Mouse (Mus musculus) Patski (cell line): Measurements from ENCODE around the gene Bpnt1. TPM values are rescaled to one million over a fixed set of nuclear protein-coding genes. Genes with fewer than 3 reads are reported as not detected.
A peak's percentile ranks its signal among the peaks of the same experiment; 100 is the strongest.

Experiments
- ATAC-seq: fragments of 100-300 bp; one replicate; pipeline ENCODE4 v1.8.0; 2021
- CTCF ChIA-PET: fragments of 350-600 bp; sonication (Branson Sonifier 250); formaldehyde crosslinking; loops from one replicate; lab custom pipeline; 2022; ENCODE audit warnings: inconsistent platforms; lab: Charles Lee
- POLR2A ChIA-PET: fragments of 350-600 bp; sonication (Branson Sonifier 250); formaldehyde crosslinking; loops from one replicate; lab custom pipeline; 2022; ENCODE audit warnings: antibody characterized with exemption, inconsistent platforms; lab: Charles Lee
- DNase-seq: peaks from one replicate; pipeline ENCODE4 v3.0.0-alpha.2; 2011; ENCODE audit warnings: low read depth, low spot score
- H3K27me3 ChIP-seq: fragments of 371-371 bp; one replicate; pipeline ENCODE4 v1.5.1; 2021
- CTCF ChIP-seq: fragments of 100-300 bp; IDR thresholded peaks from one replicate; pipeline ENCODE4 v1.5.1; 2021
- in situ Hi-C: fragments of 300-500 bp; cut with MboI; formaldehyde crosslinking; loops from 3 replicates; pipeline ENCODE4 v1.11.1; 2018; ENCODE audit warnings: low pct_unique_long_range_greater_than_20kb, mixed read lengths
- polyA plus RNA-seq: library from polyadenylated mRNA; unstranded; gene quantifications from one replicate; pipeline ENCODE4 v1.2.3, GENCODE M21; 2021

The Bpnt1 gene
- polyA plus RNA-seq, 1 experiment from 2014 or later = 72.8 TPM

GRCm38 (mm10) chr1:185367383-185367782 lies 35.4 kb downstream of the Bpnt1 start:
- DNase-seq = no peak
- no peak for ATAC-seq
- no peaks in the 10 kb centered on the region for H3K27me3 ChIP-seq
- ChIA-PET CTCF (interaction anchor here (1.1 to 2.4 kb wide), 2 partner anchors 11 to 37 kb away, joined by 3 to 6 read pairs; no protein-coding TSS in a partner anchor), POLR2A (interaction anchor here (1.1 kb wide), 1 partner anchor 34 kb away, joined by 3 read pairs; no protein-coding TSS in a partner anchor)
- in situ Hi-C loops = no loop called here
- TF ChIP-seq CTCF = no peak

GRCm38 (mm10) chr1:185369979-185370378 lies 38.0 kb downstream of the Bpnt1 start:
- no peak for ATAC-seq
- in situ Hi-C loops = no loop called here
- no peak for DNase-seq
- POLR2A ChIA-PET = no interaction called here
- no peak for TF ChIP-seq CTCF
- CTCF ChIA-PET = interaction anchor here (0.5 to 1.9 kb wide), 4 partner anchors 12 to 1423 kb away, joined by 3 to 5 read pairs (median 4); no protein-coding TSS in a partner anchor
- no peaks in the 10 kb centered on the region for H3K27me3 ChIP-seq

DNA sequence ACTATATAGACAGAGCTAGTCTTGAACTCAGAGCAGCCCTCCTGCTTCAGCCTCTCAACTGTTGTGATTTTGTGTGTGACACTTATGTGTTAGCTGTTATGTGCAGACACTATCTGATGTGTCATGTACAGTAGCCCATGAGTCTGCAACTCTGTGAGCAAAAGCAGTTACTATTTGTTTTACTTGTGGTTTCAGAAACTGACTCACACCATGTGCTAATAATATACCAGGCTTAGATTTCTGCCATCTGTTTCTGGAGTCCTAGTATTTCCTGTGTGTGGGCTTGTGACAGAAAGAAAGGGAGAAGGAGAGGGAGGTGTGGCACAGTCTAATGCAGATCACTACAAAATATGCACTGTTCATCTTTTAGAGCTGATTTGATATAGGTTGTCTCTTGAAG lies 44.4 kb downstream of the Bpnt1 start:
- H3K27me3 ChIP-seq = no peaks in the 10 kb centered on the region
- no peak for TF ChIP-seq CTCF
- in situ Hi-C loops = no loop called here
- ChIA-PET POLR2A (no interaction called here), CTCF (interaction anchor here (1.5 kb wide), 1 partner anchor 16 kb away, joined by 4 read pairs; no protein-coding TSS in a partner anchor)
- no peak for DNase-seq
- ATAC-seq = peak; percentile 31

DNA sequence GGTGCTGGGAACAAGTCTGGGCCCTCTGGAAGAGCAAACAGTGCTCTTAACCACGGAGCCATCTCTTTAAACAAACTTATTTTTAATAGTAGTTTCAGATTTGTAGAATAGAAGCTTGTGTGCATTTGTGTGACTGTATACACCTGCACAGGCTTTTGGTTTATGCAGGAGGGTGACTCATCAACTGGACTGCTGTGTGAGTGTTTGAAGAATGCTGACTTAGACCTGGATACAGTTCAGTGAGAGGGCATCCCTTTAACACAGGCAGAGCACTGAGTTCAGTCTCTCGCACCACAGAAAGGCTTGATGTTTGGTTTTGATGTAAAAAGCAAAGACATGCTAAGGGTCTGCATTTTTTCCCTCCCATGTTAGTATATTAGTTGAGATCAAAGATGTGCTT lies 45.5 kb downstream of the Bpnt1 start:
- ATAC-seq (no peak), DNase-seq (no peak)
- no peaks in the 10 kb centered on the region for H3K27me3 ChIP-seq
- POLR2A ChIA-PET = no interaction called here
- CTCF ChIA-PET = interaction anchor here (1.0 to 1.9 kb wide), 3 partner anchors 10 to 15 kb away, joined by 3 to 6 read pairs (median 4); no protein-coding TSS in a partner anchor
- in situ Hi-C loops = no loop called here
- no peak for TF ChIP-seq CTCF

GRCm38 (mm10) chr1:185401615-185402014 lies 69.7 kb downstream of the Bpnt1 start:
- peak; percentile 90 for ATAC-seq
- POLR2A ChIA-PET = interaction anchor here (1.0 kb wide), 1 partner anchor 35 kb away, joined by 3 read pairs; no protein-coding TSS in a partner anchor

DNA sequence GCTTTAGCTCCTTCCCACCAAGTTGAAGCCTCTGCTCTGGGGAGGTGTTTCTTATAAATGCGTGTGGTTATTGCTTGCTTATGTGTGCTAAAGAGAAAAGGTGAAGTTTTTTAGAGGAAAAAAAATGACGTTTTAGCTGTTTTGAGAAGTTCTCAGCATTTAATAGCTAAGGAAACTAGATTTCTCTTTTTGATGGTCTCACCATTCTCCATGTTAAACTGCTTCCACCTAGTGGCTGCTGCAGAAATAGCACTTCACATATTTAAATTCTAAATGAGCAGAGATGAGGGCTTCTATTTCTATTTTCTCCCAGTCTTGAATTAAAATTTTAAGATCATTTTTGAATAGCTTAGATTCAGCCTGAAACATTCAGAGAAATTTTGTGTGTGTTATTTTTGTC lies 72.1 kb downstream of the Bpnt1 start:
- peak; percentile 40 for TF ChIP-seq CTCF
- DNase-seq = no peak
- POLR2A ChIA-PET = no interaction called here
- CTCF ChIA-PET = interaction anchor here (0.7 to 2.1 kb wide), 17 partner anchors 8 to 99 kb away, joined by 3 to 14 read pairs (median 4); no protein-coding TSS in a partner anchor
- ATAC-seq = no peak
- in situ Hi-C loops = no loop called here
- H3K27me3 ChIP-seq = no peaks in the 10 kb centered on the region

More at GRCm38 (mm10) chr1:185401615-185402014, 69.7 kb downstream of the Bpnt1 start:
- H3K27me3 ChIP-seq = no peaks in the 10 kb centered on the region
- CTCF ChIA-PET = interaction anchor here (0.7 to 1.7 kb wide), 2 partner anchors 10 to 16 kb away, joined by 3 to 7 read pairs; no protein-coding TSS in a partner anchor
- in situ Hi-C loops = no loop called here
- no peak for TF ChIP-seq CTCF
- peak; percentile 79 for DNase-seq

GRCm38 (mm10) chr1:185405921-185406320 lies 74.0 kb downstream of the Bpnt1 start:
- TF ChIP-seq CTCF = no peak
- in situ Hi-C loops = no loop called here
- CTCF ChIA-PET = no interaction called here
- POLR2A ChIA-PET = interaction anchor here (1.3 kb wide), 1 partner anchor 12 kb away, joined by 3 read pairs; no protein-coding TSS in a partner anchor
- ATAC-seq = no peak
- DNase-seq = no peak
- H3K27me3 ChIP-seq = no peaks in the 10 kb centered on the region

Other genes with a start within 250 kb of the Bpnt1 start
- 35.2 TPM for gene Rab3gap2, start 128.0 kb upstream of the Bpnt1 start, polyA plus RNA-seq
- 64.7 TPM for gene Iars2, start 2.8 kb upstream of the Bpnt1 start, polyA plus RNA-seq
- gene Eprs, start 30.9 kb downstream of the Bpnt1 start, polyA plus RNA-seq = 153 TPM
- gene Slc30a10, start 122.7 kb downstream of the Bpnt1 start, polyA plus RNA-seq = not detected